Mouse (Mus musculus): ENCODE results near the gene Fcrl5.

Gene Fcrl5

GRCm38 (mm10) chr3:87528021-87528420, 92.4 kb downstream of the Fcrl5 start:
- DNase-seq (ENCODE audit: low read depth, low spot score), result no peak

GRCm38 (mm10) chr3:87528841-87529240, 93.3 kb downstream of the Fcrl5 start:
- no peak for DNase-seq (ENCODE audit: low read depth, low spot score)

GRCm38 (mm10) chr3:87529568-87529967, 94.0 kb downstream of the Fcrl5 start:
- no peak for DNase-seq (ENCODE audit: low read depth, low spot score)

DNA sequence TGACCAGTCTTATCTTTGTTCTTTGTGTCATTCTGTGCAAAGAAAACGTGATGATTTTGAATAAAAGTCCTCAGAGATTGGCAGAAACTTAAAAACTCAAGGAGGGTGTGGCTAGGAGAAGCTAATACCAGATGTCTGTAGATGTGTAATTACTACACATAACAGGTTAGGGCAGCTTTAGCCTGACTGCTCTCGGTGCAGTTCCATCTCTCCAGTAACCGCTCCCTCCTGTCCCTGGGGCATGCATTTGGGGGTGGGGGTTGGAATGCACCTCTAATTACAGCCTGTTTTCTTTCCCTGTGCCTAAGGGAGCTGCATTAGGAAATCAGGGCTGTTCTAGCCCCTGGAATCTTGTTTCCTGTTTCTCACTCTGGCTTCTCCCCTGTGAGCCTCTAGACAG, 94.7 kb downstream of the Fcrl5 start:
- DNase-seq (ENCODE audit: low read depth, low spot score), result no peak

DNA sequence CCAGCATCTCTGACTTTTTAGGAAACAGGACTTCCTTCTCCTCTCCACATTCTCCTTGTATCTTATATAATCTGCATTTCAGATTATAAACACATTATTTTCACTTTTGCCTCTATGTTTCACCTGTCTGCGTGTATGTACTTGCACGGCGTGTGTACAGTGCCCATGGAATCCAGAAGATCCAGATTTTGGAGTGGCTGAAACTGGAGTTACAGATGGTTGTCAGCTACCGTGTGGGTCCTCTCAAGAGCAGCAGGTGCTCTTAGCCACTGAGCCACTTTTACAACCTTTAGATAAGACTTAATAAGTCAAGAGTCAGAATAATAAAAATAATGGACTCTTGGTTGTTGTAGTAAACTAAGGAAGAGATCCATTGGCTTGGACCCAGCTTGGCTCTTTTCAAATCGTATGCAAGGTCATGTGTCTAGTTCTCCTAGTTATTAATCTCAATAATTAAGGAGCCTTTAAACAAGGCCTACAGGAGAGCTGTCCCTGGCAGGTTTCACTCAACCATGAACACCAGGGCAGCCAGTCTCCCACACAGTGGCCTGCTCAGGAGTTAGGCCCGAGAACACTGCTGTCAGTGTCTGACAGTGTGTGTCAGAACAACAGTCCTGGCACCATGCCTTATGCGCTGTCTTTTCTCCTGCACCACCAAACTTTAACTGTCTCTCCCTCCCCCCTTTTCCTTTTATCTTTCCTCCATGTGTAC, 98.2 kb downstream of the Fcrl5 start:
- DNase-seq (ENCODE audit: low read depth, low spot score), result no peak

GRCm38 (mm10) chr3:87538034-87538433, 102.5 kb downstream of the Fcrl5 start:
- no peak for DNase-seq (ENCODE audit: low read depth, low spot score)

DNA sequence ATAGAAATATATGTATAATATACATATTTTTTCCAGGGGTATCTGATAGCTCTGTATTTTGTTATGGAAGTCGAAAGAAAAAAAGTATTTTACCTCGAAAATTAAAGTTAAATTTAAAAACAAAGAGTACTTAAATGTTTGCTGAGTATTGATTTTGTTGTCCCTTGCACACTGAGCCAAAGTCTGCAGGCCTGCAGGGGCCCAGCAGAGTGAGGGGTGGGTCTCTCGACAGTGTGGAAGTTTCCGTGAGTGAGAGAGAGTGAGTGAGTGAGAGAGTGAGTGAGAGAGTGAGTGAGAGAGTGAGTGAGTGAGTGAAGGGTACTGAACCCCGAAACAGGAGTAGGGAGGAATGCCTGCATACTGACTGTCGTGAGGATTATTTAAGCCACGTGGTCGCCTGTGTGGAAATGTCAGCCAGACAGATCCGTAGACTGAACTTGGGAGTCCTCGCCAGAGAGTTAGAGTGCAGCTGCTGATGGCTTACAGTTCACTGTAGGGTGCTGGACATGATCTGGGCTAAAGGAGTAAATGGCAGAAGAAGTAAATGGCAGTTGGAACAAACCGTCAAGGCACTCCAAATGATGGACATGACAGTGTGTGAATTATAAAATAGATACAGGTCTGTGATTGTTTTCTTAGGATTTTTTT, 104.6 kb downstream of the Fcrl5 start:
- DNase-seq (ENCODE audit: low read depth, low spot score), result no peak

DNA sequence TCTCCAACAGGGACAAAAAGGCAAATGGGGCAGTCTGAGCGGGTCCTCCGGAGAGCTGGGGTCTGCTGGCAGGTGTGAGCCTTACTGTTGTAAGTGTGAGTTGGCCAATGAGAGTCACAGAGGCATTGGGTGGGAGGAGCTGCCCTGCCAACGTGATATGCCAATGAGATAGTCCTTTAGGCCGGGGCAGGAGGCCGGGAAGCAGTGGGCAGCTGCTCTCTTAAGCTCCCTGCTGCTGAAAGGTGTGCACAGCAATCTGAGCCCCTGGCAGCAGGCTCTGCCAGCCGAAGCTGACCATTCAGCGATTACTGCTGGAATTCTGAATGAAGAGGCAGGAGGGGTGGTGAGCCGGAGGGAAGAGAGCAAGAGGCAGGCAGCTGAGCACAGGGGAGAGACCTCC, 105.1 kb downstream of the Fcrl5 start:
- no peak for DNase-seq (ENCODE audit: low read depth, low spot score)

GRCm38 (mm10) chr3:87542481-87543215, 107.1 kb downstream of the Fcrl5 start:
- no peak for DNase-seq (ENCODE audit: low read depth, low spot score)

DNA sequence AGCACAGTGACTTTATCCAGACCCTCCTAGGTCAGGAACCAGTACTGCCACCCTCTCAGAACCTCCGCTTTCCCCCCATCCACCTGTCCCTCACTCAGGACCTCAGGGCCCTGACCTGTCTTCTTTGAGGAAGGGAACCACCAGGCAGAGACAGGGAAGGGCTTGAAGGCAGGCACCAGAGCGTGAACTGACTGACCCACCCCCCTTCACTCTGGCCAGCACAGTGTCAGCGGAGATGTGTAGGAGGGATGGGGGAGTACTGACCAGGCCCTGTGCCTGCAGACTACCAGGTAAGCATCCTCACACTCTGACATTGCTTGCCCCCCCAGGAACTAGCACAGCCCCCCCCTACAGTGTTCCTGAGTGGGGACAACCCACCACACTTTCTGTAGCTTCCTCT, 110.0 kb downstream of the Fcrl5 start:
- DNase-seq (ENCODE audit: low read depth, low spot score), result no peak

DNA sequence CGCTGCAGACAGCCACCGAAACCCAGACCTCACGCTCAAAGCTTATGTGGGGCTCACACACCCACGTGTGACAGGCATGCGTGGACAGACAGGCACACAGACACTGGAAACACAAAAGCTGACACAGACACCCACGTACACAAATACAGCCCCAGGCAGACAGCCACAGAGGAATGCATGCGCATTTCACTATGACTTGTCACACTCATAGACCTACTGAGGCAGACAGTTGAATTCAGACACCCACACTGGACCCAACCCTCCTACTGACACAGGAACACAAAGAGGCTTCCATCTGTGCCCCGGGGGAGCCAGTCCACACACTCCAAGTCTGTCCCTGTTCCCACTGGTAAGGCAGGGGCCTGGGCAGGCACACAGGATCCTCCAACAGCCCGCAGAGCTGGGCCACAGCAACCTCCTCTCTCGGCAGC, 110.7 kb downstream of the Fcrl5 start:
- DNase-seq (ENCODE audit: low read depth, low spot score), result no peak

DNA sequence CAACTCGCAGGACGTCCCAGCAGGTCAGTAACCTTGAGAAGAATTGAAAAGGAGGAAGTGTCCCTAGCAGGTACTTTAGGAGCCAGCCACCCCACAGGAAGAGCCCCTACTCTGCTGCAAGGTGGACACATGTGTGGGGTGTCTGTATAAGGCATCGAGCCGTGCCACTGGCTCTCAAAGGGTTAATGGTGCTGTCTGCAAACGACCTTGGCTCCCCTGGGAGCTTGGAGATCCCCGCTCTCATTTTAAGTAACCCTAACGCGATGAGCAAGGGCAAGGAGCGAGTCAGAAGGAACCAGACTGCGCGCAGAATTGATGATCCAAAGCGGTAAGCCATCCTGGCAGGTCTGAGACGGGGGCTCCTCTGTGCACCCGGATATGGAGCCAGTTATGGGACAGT, 114.3 kb downstream of the Fcrl5 start:
- DNase-seq (ENCODE audit: low read depth, low spot score), result no peak
